Mouse (Mus musculus) naive thymus-derived CD4-positive, alpha-beta T cell, adult 2 months (primary cell): ENCODE results near the gene Ltbp1.

Experiments
- DNase-seq: peaks from one replicate; pipeline ENCODE4 v3.0.0-alpha.2; 2011; ENCODE audit warnings: low read depth

Ltbp1 gene

GRCm38 (mm10) chr17:75238655-75239054 lies 233.3 kb downstream of the Ltbp1 start:
- no peak for DNase-seq

GRCm38 (mm10) chr17:75239545-75239944 lies 234.2 kb downstream of the Ltbp1 start:
- DNase-seq = no peak

- DNase-seq = no peak
Observed at GRCm38 (mm10) chr17:75242086-75242485, 236.7 kb downstream of the Ltbp1 start.

GRCm38 (mm10) chr17:75243221-75243620 lies 237.9 kb downstream of the Ltbp1 start:
- no peak for DNase-seq

- DNase-seq = no peak
Observed at GRCm38 (mm10) chr17:75244148-75244547, 238.8 kb downstream of the Ltbp1 start.

- DNase-seq = no peak
Observed at GRCm38 (mm10) chr17:75245085-75245484, 239.7 kb downstream of the Ltbp1 start.

GRCm38 (mm10) chr17:75248632-75249031 lies 243.3 kb downstream of the Ltbp1 start:
- DNase-seq = no peak

GRCm38 (mm10) chr17:75250571-75250970 lies 245.2 kb downstream of the Ltbp1 start:
- no peak for DNase-seq

- no peak for DNase-seq
Observed at GRCm38 (mm10) chr17:75251094-75251493, 245.7 kb downstream of the Ltbp1 start.

GRCm38 (mm10) chr17:75252540-75252939 lies 247.2 kb downstream of the Ltbp1 start:
- no peak for DNase-seq

GRCm38 (mm10) chr17:75254909-75255308 lies 249.5 kb downstream of the Ltbp1 start:
- DNase-seq = no peak

- DNase-seq = no peak
Observed at GRCm38 (mm10) chr17:75255967-75256366, 250.6 kb downstream of the Ltbp1 start.

- DNase-seq = no peak
Observed at GRCm38 (mm10) chr17:75258427-75258826, 253.1 kb downstream of the Ltbp1 start.

- no peak for DNase-seq
Observed at GRCm38 (mm10) chr17:75263336-75263990, 258.1 kb downstream of the Ltbp1 start.

GRCm38 (mm10) chr17:75268506-75268905 lies 263.1 kb downstream of the Ltbp1 start:
- no peak for DNase-seq

- no peak for DNase-seq
Observed at GRCm38 (mm10) chr17:75272446-75272845, 267.1 kb downstream of the Ltbp1 start.

- no peak for DNase-seq
Observed at GRCm38 (mm10) chr17:75273272-75273671, 267.9 kb downstream of the Ltbp1 start.

GRCm38 (mm10) chr17:75275302-75275701 lies 269.9 kb downstream of the Ltbp1 start:
- DNase-seq = no peak

- no peak for DNase-seq
Observed at GRCm38 (mm10) chr17:75278106-75278505, 272.7 kb downstream of the Ltbp1 start.

- no peak for DNase-seq
Observed at GRCm38 (mm10) chr17:75278561-75278960, 273.2 kb downstream of the Ltbp1 start.

GRCm38 (mm10) chr17:75281345-75281744 lies 276.0 kb downstream of the Ltbp1 start:
- DNase-seq = no peak

- no peak for DNase-seq
Observed at GRCm38 (mm10) chr17:75284876-75285708, 279.7 kb downstream of the Ltbp1 start.

GRCm38 (mm10) chr17:75292986-75293385 lies 287.6 kb downstream of the Ltbp1 start:
- no peak for DNase-seq
